Mouse (Mus musculus): ENCODE data around the gene Ccdc60.
"Not testable (repeated sequence)": the region's sequence is repeated elsewhere in the genome, so short reads cannot be mapped to it uniquely, and the experiment has no call there.

The Ccdc60 gene

DNA sequence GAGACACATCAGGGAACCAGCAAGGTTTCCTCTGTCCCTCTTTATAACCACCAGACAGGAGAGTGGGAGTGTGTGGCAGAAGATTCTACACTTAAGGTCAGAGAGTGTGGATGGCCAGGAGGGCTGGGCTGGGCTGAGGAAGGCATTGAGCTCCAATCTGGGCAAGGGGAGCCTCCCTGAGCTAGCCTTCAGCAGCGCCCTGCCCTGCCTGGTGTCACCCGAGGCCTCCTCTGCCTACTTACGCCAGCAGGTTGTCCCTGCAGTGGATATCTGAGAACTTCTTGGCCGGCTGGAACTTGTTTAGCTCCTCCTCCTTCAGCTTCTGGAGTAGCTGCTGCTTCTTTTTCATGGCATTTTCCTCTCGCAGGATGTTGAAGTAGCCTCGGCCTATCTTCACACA is 99.0 kb downstream of the Ccdc60 start:
- no peak for DNase-seq

DNA sequence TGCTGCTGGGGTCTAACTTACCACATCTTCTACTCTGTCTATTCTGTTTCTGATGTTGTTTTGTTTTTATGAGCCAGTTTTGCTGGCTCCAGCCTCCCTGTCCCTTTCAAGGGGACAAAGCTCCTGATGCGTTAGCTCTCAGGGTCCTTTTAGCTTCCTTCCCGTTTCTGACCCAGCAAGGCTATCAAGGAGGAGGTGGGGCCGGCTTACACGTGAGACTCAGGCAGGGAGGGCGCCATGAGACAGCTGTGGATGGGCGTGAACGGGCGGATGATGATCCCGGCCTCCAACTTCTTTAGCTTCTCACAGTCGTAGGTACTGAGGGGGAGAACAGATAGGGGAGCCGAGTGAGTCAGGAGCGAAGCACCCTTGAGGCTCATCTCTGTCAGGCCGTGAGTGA is 108.2 kb downstream of the Ccdc60 start:
- DNase-seq, result no peak

DNA sequence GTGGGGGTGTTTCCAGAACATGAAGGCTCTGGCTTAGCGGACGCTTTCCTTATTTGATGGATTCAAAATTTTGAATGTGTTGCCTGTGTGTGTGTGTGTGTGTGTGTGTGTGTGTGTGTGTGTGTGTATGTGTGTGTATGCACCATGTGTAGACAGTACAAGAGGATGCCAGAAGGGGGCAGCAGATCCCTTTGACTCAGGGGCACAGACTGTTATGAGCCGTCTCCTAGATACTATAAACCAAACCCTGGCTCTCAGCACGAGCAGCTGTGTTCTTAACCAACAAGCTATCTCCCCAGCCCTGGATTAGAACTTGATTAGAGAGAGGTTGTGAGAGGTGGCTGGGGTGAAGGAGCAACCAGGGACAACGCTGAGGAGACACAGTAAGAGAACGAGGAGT is 117.1 kb downstream of the Ccdc60 start:
- no peak for DNase-seq

DNA sequence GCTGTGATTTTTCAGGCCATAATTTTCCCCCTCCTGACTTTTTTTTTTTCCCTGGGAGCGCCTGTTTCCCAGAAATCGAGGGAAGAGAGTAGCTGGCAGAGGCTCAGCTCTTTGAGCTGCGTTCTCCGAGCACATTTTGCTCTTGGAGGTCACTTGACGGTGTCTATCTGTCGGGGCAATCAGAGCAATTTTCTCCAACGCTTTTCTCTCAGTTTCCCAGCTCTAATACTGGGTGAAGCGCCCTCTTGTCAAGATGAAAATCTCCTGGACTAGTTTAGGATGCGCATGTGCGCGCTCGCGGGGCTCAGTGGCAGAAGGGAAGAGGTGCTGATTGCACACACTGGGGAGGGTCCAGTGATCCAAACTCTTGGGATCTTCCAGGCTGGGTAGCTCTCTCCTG is 121.8 kb downstream of the Ccdc60 start:
- DNase-seq, result no peak

DNA sequence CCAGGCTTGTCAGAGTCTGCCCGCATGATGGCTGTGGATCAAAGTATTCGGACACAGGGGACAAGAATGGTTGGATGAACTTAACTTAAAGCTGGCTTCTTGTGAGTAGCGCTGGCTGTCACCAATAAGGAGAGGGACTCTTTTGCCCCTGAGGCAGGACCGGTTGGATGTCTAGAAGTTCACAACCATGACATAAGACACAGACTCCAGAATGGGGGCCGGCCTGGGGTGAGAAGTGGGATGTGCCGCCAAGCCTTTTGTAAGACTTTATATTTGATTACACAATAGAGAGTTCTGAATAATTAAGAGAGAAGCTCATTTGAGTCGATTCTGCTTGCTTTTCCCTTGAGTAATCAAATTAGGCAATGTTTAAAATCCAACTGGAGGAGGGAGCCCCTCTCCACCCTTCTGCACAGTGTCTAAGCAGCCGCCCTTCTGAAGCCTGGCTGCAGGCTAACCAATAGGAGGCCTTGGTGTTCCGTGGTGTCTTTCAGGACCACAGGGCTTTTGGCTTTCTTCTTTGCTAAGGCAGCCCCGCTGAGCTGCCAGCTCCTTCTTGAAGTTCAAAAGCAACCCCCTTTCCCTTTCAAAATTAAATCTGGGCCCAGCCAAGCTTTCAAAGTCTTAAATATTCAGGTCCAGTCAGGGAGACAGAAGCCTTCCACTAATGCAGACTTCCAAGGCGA is 123.4 kb downstream of the Ccdc60 start:
- no peak for DNase-seq

DNA sequence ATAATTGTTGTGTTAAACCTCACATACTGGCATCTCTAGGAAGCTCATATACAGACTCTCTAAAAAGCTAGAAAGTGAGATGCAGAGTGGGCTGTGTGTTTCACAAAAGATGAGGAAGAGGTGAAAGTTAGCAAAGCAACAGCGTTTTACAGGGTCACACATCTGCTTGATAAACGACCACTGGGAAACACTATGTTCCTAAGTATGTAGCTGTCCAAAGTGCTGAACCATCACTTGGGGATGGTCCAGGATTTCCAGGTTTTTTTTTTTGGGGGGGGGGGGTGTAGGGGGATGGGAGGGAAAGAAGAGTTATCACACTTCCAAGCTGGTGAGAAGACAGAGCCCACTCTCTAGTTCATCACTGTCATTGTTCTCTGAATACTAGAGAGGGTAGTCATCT is 134.0 kb downstream of the Ccdc60 start:
- DNase-seq, result no peak

DNA sequence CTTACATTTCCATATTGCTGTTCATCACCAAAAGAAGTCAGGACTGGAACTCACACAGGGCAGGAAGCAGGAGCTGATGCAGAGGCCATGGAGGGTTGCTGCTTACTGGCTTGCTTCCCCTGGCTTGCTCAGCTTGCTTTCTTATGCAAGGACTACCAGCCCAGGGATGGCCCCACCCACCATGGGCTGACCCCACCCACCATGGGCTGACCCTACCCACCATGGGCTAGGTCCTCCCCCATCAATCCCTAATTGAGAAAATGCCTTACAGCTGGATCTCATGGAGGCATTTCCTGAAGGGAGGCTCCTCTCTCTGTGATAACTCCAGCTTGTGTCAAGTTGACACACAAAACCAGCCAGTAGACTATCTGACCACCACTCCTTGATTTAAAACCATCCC is 142.3 kb downstream of the Ccdc60 start:
- not testable (repeated sequence) for DNase-seq

DNA sequence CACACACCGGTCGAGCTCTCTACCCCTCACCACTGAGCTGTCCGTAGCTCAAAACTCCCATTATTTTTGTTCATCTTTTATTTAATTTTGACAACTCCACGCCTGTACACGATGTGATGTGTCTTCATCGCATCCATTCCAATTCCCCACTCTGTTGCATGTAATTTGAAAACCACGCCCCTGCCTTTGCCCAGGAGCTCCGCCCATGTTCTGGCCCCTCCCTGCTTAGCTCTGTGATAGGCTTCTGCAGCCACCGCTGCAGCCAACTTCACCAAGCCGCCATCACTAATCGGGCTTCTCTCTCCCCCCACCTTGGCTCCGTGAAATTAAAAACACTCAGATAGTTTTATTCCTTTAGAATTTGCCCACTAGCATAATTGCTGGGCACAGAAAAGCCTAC is 144.1 kb downstream of the Ccdc60 start:
- no peak for DNase-seq

DNA sequence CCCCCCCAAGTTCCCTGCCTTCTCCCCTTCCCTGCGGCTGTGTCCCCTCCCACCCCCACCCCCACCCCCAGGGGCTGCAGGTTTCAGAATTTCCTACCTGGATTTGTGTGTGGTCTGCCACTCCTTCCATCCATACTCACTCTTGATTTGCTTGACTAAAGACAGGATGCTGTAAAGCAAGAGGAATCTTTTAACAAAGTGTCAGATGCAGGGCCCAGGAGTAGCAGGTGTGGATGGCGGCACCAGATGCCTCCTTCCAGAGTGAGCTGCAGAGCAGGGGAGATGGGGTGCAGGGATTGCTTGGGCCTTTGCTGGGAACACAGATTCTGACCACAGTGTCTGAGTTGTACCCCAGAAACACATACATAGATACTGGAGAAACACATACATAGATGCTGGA is 148.1 kb downstream of the Ccdc60 start:
- no peak for DNase-seq

DNA sequence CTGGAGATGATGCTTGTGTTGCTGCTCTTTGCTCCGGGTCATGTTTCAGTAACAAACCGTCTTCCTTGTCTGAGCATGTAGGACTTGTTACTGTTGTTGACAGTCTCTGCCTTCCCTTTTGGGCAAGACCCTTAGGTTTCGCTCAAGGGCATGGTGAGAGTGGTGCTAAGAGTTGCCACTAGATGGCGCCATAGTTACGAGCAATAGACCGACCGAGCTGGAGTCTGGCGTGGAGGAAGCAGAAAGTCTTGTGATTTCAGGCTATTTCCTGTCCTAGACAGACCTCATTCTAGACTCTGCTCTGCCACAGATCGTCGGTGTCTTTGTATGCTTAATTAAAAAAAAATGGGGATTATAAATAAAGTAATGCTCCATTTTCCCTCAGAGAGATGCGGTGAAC is 165.4 kb downstream of the Ccdc60 start:
- DNase-seq, result peak; percentile 78 to 86

DNA sequence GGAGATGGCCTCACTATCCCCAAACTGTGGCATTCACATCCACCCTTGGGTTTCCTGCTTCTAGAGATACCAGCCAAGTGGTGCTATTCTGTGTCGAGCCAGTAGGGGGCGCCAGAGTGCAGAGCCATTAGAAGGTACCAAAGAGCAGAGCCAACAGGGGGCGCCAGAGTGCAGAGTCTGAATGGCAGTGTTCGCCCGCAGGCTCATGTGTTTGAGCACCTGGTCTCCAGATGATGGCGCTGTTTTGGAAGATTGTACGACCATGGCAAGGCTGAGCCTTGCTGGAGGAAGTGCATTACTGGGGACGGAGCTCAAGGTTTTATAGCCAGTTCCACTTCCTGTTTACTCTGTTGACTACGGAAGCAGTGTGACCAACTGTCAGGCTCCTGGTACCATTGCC is 172.2 kb downstream of the Ccdc60 start:
- DNase-seq, result peak; percentile 54 to 59

DNA sequence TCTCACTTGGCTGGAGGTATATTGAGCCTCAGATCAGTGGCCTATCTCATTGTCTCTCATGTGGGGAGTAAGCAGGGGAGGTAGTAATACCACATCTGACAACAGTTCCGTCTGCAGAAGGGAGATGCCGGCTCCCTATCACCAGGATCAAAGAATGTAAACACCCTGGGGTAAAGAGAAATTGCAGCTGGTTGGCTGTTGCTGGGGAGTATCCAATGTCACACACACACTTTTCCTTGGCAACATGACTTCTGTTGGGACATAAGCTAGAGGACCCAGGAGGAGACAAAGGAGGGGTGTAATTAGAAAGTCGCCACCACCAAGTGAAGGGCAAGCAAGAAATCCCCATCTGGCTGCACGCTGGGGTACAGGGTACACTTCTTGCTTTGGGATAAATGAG is 172.7 kb downstream of the Ccdc60 start:
- DNase-seq, result no peak

DNA sequence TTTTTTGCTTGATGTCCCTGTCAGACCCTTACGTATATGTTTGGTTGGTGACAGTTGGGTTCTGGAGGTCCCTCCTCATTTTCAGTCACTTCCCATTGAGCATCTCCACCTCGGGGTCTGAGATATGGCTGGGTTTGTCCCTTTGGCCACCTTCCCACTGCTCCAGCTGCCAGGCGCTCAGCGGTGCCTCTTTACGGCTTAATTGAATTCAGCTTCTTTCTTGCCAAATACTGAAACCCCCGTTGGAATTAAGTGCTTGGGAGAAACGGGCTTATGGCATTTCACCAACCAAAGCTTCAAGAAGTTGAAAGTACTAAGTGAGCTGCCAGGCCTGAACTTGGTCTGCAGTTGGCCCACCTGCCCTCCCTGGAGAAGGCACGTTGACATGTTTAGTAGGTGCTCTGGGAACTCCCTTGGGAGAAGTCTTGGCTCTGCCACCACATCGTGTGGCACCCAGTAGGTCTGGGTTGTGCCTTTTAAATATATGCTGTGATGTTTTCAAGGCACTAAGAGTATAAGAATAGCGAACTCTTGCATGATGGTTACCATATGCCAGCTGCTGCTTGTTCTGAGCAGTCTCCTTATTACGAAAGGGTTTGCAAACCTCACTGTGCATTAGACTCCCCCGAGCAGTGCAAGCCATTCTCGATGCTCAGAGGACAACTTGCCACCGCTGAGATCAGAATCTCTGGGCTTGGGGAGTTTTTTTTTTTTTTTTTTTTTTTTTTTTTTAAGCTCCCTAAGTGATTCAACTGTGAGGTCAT is 173.5 kb downstream of the Ccdc60 start:
- no peak for DNase-seq

DNA sequence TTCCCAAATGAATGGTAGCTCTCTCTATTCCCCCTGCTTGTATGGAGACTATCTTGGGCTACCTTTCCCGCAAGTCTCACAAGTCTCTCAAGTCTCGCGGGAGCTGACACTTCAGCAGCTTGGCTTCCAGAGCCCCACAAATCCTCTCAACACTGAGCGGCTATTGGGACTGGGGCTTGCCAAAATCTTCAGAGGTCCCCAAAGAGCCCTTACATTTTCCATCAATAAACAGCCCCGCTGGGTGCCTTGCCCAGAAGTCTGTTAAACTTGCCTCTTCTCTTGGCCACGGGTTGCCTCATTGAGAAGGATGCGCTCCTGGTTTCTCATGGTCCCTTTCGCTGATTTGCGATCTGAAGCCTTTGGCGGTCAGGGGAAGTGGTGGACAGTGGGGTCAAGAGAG is 180.1 kb downstream of the Ccdc60 start:
- DNase-seq, result no peak

DNA sequence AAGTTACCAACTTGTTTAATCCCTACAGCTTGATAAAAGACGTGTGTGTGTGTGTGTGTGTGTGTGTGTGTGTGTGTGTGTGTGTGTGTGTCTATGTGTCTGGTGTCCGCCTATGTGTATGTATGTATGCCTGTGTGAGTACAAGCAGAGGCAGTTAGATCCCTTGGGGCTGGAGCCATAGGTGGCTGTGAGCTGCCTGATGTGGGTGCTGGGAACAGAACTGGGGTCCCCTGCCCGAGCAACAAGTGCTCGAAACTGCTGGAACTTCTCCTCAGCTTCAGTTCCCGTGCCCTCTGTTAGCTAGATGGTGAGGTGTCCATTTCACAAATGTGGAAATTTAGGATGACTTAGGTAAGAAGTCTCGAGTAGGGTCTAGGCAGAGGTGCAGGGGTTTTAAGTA is 204.6 kb downstream of the Ccdc60 start:
- no peak for DNase-seq

DNA sequence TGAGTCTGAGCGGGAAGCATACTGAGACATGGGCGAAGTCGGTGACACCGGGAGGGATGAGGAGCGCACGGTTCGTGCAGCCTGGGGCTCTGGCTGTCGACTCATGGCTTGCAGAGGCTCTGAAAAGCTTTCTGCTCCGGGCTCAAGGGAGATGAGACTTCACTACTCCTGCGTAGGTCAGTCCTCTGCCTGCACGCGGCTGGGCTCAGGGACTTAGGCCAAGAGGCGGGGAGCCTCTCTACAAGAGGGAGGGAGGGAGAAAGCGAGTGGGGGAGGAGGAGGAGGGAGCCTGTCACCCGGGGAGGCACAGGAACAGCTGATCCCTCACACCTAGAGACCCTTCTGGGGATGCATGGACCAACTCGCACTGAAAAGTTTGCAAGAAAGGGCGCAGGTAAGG is 205.7 kb downstream of the Ccdc60 start, which contains the start of gene Tmem233:
Gene Tmem233 (minus strand): TSS at position 164 of the 400 bp plus-strand sequence.
- no peak for DNase-seq

DNA sequence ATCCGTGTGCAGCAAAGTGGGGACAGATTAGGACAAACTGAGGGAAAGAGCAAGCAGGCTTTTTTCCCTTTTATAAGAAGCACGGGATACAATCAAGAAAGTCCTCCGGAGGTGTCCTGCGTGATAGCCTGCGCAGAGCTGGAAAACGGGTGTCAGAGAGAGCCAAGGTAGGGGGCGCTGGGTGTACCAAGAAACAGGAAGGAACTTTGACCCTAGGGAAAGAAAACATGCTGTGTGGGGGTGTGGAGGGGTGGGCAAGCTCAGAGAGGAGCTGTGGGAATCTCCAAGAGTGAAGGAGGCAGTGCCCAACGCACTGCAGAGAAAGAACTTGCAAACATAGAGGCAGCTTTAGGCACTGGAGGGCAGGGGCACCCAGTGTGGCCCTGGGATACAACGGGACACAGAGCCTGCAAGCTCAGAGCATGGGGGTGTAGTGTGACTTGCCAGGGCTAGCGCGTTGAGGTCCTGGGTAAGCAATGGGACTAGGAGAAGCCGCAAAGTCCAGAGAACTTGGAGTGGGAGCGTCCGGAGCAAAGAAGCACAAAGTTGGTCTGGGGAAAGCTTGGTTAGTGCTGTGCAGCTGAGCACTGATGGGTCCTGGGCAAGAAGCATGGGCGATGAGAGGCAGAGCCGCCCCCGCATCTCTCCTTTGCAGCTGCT is 206.4 kb downstream of the Ccdc60 start:
- no peak for DNase-seq

DNA sequence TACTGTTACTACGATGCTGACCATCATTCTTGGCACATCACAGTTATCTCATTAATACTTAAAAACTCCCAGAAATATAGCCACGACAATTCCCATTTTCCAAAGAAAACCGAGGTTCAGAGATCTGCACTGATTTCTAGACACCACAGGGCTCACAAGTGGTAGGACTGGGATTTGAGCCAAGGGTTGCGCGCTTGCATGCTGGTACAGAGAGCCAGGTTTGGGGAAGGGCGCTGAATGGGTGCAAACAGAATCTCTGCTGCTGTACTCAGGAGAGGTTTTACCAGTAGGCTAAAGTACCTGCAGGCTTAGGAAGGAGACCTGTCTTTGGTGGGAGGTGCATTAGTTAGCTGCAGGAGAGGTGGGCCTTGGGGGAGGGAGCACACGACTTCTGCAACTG is 207.2 kb downstream of the Ccdc60 start:
- DNase-seq, result no peak

DNA sequence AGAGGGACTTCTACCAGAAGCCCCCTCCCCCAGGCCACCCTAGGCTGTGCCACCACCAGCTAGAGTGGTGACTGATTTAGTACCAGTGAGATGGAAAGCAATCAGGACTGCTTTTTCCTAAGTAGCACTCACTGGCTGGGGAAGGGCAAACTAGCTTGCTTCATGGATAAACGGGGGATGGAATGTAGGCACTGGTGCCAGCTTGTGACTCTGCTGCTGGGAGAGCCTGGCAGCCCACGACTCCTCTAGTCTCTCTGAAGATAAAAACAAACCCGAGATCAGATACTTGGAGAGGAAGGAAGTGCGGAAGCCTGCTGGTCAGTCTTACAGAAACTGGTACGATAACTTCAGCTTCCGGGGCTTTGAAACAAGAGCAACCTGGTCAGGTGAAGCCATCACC is 208.0 kb downstream of the Ccdc60 start:
- DNase-seq, result no peak

Measured in cerebellum, postnatal 36 days (tissue).